Mouse (Mus musculus): ENCODE data around the gene Dctn1.

Gene Dctn1

GRCm38 (mm10) chr6:83165607-83166242 lies at the start of gene Dctn1:
Gene Dctn1 (plus strand): TSS chr6:83165920.
- peak; percentile 98 for DNase-seq

DNA sequence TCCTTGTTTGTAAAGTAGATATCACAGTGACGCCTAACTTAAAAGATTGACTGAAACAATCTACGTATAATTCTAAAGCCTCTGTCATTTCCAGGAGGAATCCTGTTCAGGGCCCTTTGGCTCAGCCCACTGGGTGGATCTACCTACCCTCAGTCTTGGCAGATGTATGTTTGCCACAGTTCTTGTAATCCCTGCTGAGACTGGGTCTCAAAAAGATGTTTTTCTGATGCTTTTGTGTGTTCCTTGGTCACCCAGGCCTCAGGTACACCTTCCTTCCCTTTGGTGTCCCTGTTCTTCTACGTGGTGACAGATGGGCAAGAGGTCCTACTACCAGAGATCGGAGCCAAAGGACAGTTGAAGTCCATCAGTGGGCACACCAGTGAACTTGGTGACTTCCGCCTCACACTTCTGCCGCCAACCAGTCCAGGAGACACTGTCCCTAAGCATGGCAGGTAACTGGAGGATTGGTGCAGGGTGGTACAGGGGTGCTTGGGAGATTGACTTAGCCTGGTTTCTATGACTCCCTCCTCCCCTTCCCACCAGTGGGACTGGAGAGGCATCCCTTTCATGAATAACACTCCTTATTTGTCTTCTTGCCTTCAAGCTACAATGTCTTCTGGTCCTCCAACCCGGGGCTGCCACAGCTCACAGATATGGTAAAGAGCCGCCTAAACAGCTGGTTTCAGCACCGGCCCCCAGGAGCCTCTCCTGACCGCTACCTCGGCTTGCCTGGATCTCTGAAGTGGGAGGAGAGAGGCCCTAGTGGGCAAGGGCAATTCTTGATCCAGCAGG lies 49.2 kb upstream of the Dctn1 start:
- no peak for DNase-seq

- DNase-seq = peak in 1 of 2 experiments; percentile 20
These were observed 48.6 kb upstream of the Dctn1 start for GRCm38 (mm10) chr6:83117165-83117438.

DNA sequence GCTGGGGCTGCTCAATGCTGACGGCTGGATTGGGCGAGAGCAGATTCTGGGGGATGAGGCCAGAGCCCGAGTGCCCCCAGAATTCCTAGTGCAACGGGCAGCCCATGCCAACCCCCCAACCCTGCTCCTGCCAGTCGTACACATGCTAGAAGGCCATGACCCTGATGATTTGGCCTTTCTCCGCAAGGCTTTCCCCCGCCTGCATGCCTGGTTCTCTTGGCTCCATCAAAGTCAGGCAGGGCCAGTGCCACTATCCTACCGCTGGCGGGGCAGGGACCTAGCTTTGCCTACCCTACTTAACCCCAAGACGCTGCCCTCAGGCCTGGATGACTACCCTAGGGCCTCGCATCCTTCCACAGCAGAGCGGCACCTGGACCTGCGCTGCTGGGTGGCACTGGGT lies 48.1 kb upstream of the Dctn1 start:
- no peak for DNase-seq

DNA sequence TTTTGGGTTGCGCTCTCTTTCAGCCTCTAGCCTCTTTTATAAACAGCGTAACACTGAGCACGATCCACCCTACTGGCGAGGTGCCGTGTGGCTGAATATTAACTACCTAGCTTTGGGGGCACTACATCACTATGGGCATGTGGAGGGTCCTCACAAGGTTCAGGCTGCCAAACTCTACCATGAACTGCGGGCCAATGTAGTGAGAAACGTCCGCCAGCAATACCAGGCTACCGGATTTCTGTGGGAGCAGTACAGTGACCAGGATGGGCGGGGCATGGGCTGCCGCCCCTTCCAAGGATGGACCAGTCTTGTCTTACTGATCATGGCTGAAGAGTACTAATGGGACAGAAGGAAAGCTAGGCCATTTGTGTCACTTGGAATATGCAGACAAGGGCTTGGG lies 47.4 kb upstream of the Dctn1 start:
- no peak for DNase-seq

DNA sequence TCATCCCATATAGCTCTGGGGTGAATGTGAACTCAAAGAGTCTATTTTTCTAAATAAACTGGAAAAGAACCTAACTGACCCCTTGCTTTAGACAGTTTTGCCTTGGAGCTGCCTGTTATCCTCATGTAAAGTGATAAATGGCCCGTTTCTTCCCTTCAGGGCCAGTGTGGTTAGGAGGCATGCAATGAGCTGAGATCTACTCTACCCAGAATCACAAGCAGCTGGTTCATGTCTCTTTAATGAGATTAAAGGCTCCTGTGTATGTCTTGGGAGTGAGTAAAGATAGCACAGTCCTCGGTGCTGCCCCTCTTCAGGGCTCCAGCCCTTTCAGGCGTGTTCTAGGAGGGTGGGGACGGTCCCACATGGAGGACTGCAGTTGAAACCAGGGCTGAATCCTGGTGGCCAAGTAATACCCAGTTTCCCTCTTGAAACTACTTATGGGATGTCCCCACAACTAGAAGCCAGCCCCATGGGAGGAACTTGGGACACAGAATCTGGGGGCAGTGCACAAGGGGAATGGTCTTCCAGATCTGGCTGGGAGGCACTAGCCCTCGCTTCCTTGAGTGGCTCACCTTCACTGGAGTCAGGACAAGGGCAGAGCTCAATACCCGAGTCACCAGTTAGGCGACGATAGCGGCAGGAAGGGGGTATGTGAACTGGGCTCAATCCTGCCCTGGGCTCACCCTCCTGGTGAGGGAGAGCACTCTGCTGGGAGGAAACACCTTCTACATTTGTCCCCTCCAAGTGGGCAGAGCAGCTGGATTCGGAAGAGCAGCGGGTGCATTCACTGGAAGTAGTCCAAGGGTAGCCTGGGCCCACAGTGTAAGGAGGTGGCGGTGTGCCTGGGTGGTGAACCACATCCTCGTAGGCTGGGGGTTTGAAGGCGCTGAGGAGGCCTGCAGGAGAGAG lies 46.6 kb upstream of the Dctn1 start:
- peak in 1 of 2 experiments; percentile 23 for DNase-seq

GRCm38 (mm10) chr6:83119734-83120051 lies 46.0 kb upstream of the Dctn1 start:
- peak; percentile 58 to 60 for DNase-seq

GRCm38 (mm10) chr6:83120930-83121862 lies 44.5 kb upstream of the Dctn1 start, which contains the start of gene Wbp1:
Gene Wbp1 (minus strand): TSS chr6:83121559.
- DNase-seq = peak; percentile 93 to 95

- DNase-seq = peak; percentile 73 to 76
These were observed 43.6 kb upstream of the Dctn1 start for GRCm38 (mm10) chr6:83121863-83122710.

DNA sequence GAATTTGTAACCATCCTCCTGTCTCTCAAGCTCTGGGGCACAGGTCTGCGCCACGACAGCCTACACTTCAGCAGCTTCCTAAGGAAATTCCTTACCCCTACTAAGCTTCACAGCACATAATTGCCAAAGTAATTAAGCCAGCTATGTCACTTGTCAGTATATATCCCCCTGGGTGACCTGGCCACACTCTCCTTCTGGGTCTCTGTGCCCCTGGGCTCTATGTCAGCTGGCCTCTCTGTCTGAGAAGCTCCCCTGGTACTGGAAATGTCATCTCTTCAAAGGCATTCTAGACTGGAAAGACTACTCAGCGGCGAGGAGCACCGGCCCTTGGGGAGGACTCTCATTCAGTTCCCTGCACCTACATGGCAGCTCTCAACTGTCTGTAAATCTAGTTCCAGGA lies 42.8 kb upstream of the Dctn1 start:
- DNase-seq = no peak

- DNase-seq = peak; percentile 92 to 95
These were observed 40.8 kb upstream of the Dctn1 start for GRCm38 (mm10) chr6:83124851-83125312.

DNA sequence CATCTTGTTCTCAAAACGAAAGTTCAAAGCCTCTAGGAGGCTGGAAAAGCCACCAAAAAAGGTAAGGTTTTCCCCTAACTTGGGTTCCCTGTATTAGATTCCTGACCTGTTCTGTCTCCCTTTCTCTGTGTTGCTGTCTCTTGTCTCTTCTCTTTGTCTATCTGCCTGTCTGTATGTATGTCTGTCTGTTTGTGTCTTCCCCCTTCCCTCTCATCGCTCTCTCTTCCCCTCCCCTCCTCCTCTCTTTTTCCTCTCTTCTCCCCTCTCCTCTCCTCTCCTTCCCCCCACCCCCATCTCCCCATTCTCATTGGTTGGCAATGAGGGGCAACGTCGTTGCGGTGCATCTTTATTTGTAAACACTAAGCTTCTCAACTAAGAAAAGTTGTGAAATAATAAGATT lies 40.4 kb upstream of the Dctn1 start, which contains the start of gene Ino80b:
Ino80b (minus strand) TSS at position 101 of the 400 bp plus-strand sequence.
- no peak for DNase-seq

DNA sequence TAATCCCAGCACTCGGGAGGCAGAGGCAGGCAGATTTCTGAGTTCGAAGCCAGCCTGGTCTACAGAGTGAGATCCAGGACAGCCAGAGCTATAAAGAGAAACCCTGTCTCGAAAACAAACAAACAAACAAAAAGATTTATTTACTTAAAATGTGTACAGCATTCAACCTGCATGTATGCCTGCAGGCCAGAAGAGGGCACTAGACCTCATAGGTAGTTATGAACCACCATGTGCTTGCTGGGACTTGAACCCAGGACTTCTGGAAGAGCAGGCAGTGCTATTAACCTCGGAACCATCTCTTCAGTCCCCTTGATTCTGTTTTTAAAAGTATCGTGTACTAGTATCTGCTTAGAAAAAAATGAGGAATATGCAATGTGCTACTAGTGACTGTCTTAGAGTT lies 38.3 kb upstream of the Dctn1 start:
- DNase-seq = no peak

- peak; percentile 64 to 66 for DNase-seq
These were observed 34.2 kb upstream of the Dctn1 start for GRCm38 (mm10) chr6:83131469-83132034.

- DNase-seq = no peak
These were observed 33.4 kb upstream of the Dctn1 start for GRCm38 (mm10) chr6:83132176-83132919.

GRCm38 (mm10) chr6:83134226-83134625 lies 31.5 kb upstream of the Dctn1 start:
- no peak for DNase-seq

- no peak for DNase-seq
These were observed 30.7 kb upstream of the Dctn1 start, which contains the start of gene Rtkn for GRCm38 (mm10) chr6:83134951-83135513. Gene Rtkn (plus strand): TSS chr6:83135463.

GRCm38 (mm10) chr6:83135571-83136161 lies 30.1 kb upstream of the Dctn1 start:
- DNase-seq = no peak

DNA sequence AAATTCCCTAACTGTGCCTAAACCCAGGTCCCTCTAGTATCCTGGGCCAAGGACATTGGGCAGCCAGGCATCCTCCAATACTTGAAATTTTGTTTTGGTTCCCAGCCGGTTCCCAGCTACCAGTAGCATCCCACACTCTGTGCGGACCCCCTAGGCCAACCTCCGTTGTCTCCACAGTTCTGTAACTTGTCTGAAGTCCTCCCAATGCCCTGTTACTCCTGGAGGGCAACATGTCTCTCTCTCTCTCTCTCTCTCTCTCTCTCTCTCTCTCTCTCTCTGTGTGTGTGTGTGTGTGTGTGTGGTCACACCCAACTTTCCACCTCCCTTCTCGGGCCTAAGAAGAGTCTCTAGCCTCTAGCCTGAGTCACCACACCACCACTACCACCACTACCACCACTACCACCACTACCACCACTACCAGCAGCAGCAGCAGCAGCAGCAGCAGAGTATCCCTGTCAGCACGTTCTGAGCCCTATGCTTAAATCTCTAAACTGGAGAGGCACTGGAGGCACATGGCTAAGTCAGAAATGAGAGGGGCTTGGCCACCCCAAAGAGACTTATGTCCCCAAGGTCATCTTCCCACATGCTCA lies 29.3 kb upstream of the Dctn1 start:
- no peak for DNase-seq

Measured in cerebellum, postnatal 10 days (tissue).